Mouse (Mus musculus): Measurements from ENCODE around the gene Nfkbiz. TPM values are rescaled to one million over a fixed set of nuclear protein-coding genes. Genes with fewer than 3 reads are reported as not detected.

Gene Nfkbiz
- polyA plus RNA-seq, 1 experiment from 2014 or later: 5.5 TPM

DNA sequence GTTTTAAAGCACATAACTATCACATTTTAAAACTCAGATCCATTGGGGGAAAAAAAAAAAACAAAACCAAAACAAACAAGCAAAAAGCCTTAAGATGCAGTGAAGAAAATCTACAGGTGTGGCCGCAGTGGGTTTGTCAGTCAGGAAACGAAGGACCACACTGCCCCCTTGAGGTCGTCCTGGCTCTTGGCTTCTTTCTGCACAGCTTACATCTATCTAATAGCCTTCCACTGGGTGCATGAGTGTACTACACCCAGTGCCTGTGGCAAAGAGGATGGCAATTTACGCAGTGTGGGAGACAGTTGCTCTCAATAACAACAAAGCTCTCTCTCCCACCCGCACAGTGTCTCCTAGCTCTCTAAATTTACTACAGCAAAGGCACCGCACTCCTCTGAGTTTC is 19.8 kb upstream of the Nfkbiz start:
- H3K36me3 ChIP-seq (ENCODE audit: control insufficient read depth, insufficient read depth, low read length): no peaks in the 10 kb centered on the region
- no peak overlapping the region for H3K27ac ChIP-seq (replicated peaks; ENCODE audit: low read depth, low read length)
- H3K27me3 ChIP-seq (replicated peaks; ENCODE audit: control insufficient read depth, insufficient read depth, low read length): no peaks in the 10 kb centered on the region
- no peaks in the 10 kb centered on the region for H3K9me3 ChIP-seq (ENCODE audit: control insufficient read depth, low read length)
- WGBS: 64% methylated on average over 6 of the region's 6 CpGs
- DNase-seq (ENCODE audit: low spot score) (peak; percentile 56), ATAC-seq (ENCODE audit: low read depth) (0 out of 2 replicates have a peak, but pooled peaks have one; percentile 30)
- H3K4me2 ChIP-seq (ENCODE audit: low read depth, low read length): no peak overlapping the region
- H3K4me3 ChIP-seq (ENCODE audit: low read depth, low read length): no peak overlapping the region
- no peaks in the 10 kb centered on the region for H3K4me1 ChIP-seq (ENCODE audit: control insufficient read depth, insufficient read depth, low read length)
- H3K9ac ChIP-seq (ENCODE audit: low read depth, low read length): no peak overlapping the region

GRCm38 (mm10) chr16:55852943-55853727 is 14.4 kb upstream of the Nfkbiz start:
- 55% methylated on average over 19 of the region's 19 CpGs for WGBS
- Histone ChIP-seq H3K4me3 (ENCODE audit: low read depth, low read length) (no peak overlapping the region), H3K4me2 (ENCODE audit: low read depth, low read length) (no peak overlapping the region), H3K36me3 (ENCODE audit: control insufficient read depth, insufficient read depth, low read length) (no peaks in the 10 kb centered on the region), H3K27me3 (replicated peaks; ENCODE audit: control insufficient read depth, insufficient read depth, low read length) (no peaks in the 10 kb centered on the region), H3K9me3 (ENCODE audit: control insufficient read depth, low read length) (no peaks in the 10 kb centered on the region), H3K9ac (ENCODE audit: low read depth, low read length) (no peak overlapping the region), H3K4me1 (ENCODE audit: control insufficient read depth, insufficient read depth, low read length) (no peaks in the 10 kb centered on the region), H3K27ac (replicated peaks; ENCODE audit: low read depth, low read length) (no peak overlapping the region)
- ATAC-seq (ENCODE audit: low read depth) (peak; percentile 65), DNase-seq (ENCODE audit: low spot score) (peak; percentile 93)

DNA sequence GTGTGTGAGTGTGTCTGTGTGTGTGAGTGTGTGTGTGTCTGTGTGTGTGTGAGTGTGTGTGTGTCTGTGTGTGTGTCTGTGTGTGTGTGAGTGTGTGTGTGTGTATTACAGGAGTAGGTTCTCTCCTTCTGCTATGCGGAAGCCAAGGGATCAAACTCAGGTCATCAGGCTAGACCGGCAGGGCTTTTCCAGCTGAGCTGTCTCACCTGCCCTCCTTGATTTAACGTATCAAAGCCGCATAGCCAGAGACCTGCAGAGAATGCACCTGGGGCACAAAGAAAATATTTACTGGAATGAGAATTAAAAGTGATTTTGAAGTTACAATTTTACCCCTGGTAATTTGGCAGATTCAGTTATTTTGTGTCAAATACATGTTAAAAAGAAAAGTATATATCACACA is 13.8 kb upstream of the Nfkbiz start:
- Histone ChIP-seq H3K4me3 (ENCODE audit: low read depth, low read length) (no peak overlapping the region), H3K4me2 (ENCODE audit: low read depth, low read length) (no peak overlapping the region), H3K27me3 (replicated peaks; ENCODE audit: control insufficient read depth, insufficient read depth, low read length) (no peaks in the 10 kb centered on the region), H3K9ac (ENCODE audit: low read depth, low read length) (no peak overlapping the region), H3K4me1 (ENCODE audit: control insufficient read depth, insufficient read depth, low read length) (no peaks in the 10 kb centered on the region), H3K27ac (replicated peaks; ENCODE audit: low read depth, low read length) (no peak overlapping the region), H3K9me3 (ENCODE audit: control insufficient read depth, low read length) (no peaks in the 10 kb centered on the region), H3K36me3 (ENCODE audit: control insufficient read depth, insufficient read depth, low read length) (no peaks in the 10 kb centered on the region)
- DNase-seq (ENCODE audit: low spot score): peak; percentile 10
- 15% methylated on average over 3 of the region's 4 CpGs for WGBS
- ATAC-seq (ENCODE audit: low read depth): no peak; the same call in 1 of the 2 replicates

DNA sequence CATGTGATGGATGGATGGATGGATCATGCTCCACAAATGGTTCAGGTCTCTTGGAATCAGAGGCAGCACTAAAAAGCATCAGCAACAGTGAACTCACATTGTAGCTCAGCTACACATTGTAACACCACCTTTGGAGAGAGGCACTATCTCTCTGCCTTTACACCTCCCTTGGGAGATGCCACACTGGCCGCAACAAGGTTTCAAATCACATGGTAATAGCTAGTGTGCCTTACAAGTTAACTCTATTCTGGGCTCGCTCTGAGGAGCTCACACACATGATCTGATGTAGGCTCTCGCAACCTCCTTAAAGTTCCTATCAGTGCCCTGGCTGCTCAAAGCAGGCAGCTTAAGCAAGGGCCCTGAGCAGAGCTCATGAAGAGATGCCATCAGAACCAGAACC is 11.8 kb upstream of the Nfkbiz start:
- no peaks in the 10 kb centered on the region for H3K9me3 ChIP-seq (ENCODE audit: control insufficient read depth, low read length)
- no peak for ATAC-seq (ENCODE audit: low read depth)
- no peaks in the 10 kb centered on the region for H3K36me3 ChIP-seq (ENCODE audit: control insufficient read depth, insufficient read depth, low read length)
- no peak overlapping the region for H3K4me3 ChIP-seq (ENCODE audit: low read depth, low read length)
- H3K27ac ChIP-seq (replicated peaks; ENCODE audit: low read depth, low read length): no peak overlapping the region
- no peak overlapping the region for H3K9ac ChIP-seq (ENCODE audit: low read depth, low read length)
- H3K27me3 ChIP-seq (replicated peaks; ENCODE audit: control insufficient read depth, insufficient read depth, low read length): no peaks in the 10 kb centered on the region
- H3K4me1 ChIP-seq (ENCODE audit: control insufficient read depth, insufficient read depth, low read length): no peaks in the 10 kb centered on the region
- peak; percentile 6 for DNase-seq (ENCODE audit: low spot score)
- 83% methylated on average over 3 of the region's 3 CpGs for WGBS
- no peak overlapping the region for H3K4me2 ChIP-seq (ENCODE audit: low read depth, low read length)

DNA sequence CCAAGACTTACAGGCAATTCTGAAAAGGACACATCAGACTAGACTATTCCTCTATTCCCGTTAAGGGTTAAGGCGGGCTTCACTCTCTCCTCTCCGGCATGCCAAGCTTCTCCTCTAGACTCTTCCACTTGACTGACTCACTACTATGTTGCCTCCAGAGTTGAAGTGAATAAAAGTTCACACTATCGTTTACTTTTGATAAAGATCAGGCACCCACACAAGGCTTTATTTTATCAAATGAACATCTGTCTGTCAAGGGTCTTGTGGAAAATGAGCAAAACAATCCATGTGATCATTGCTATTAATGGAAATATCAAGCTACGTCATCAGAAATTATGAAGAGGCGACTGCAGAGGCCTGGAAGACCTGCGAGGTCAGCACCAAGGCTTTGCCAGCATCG is 9.0 kb upstream of the Nfkbiz start:
- H3K9ac ChIP-seq (ENCODE audit: low read depth, low read length): no peak overlapping the region
- no peak overlapping the region for H3K4me2 ChIP-seq (ENCODE audit: low read depth, low read length)
- H3K9me3 ChIP-seq (ENCODE audit: control insufficient read depth, low read length): 0 out of 2 replicates have a peak, but pooled peaks cover 7% of the 10 kb centered on the region
- DNase-seq (ENCODE audit: low spot score) (no peak), ATAC-seq (ENCODE audit: low read depth) (no peak)
- no peak overlapping the region for H3K27ac ChIP-seq (replicated peaks; ENCODE audit: low read depth, low read length)
- H3K4me1 ChIP-seq (ENCODE audit: control insufficient read depth, insufficient read depth, low read length): no peaks in the 10 kb centered on the region
- peaks cover 10% of the 10 kb centered on the region for H3K36me3 ChIP-seq (ENCODE audit: control insufficient read depth, insufficient read depth, low read length)
- no peak overlapping the region for H3K4me3 ChIP-seq (ENCODE audit: low read depth, low read length)
- no peaks in the 10 kb centered on the region for H3K27me3 ChIP-seq (replicated peaks; ENCODE audit: control insufficient read depth, insufficient read depth, low read length)
- 79% methylated on average over 8 of the region's 8 CpGs for WGBS

GRCm38 (mm10) chr16:55844847-55845246 is 6.1 kb upstream of the Nfkbiz start:
- Histone ChIP-seq H3K4me3 (ENCODE audit: low read depth, low read length) (no peak overlapping the region), H3K4me2 (ENCODE audit: low read depth, low read length) (no peak overlapping the region), H3K9ac (ENCODE audit: low read depth, low read length) (no peak overlapping the region), H3K36me3 (ENCODE audit: control insufficient read depth, insufficient read depth, low read length) (peaks cover 10% of the 10 kb centered on the region), H3K4me1 (ENCODE audit: control insufficient read depth, insufficient read depth, low read length) (no peaks in the 10 kb centered on the region), H3K27ac (replicated peaks; ENCODE audit: low read depth, low read length) (no peak overlapping the region), H3K27me3 (replicated peaks; ENCODE audit: control insufficient read depth, insufficient read depth, low read length) (no peaks in the 10 kb centered on the region), H3K9me3 (ENCODE audit: control insufficient read depth, low read length) (0 out of 2 replicates have a peak, but pooled peaks cover 7% of the 10 kb centered on the region)
- no peak for DNase-seq (ENCODE audit: low spot score)
- 93% methylated on average over 3 of the region's 3 CpGs for WGBS
- no peak for ATAC-seq (ENCODE audit: low read depth)

DNA sequence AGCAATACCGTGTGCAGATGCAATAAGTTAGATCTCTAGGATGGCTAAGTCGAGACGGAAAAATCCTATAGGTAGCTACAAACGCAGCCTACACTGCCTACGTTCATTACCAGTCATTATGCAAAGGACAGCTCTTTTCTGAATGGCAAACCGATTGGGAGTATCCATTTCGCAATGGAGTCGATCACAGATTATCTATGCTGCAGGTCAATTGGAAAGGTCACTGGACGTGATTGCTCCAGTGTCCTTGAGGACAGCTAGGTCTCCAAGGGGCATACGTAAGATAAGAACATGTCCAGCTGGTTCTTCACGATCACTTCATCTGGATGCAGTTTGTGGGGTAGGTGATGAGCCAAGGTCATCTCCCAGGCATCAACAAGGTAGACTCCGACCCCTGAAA is 5.2 kb upstream of the Nfkbiz start:
- H3K9ac ChIP-seq (ENCODE audit: low read depth, low read length): no peak overlapping the region
- H3K27ac ChIP-seq (replicated peaks; ENCODE audit: low read depth, low read length): no peak overlapping the region
- peaks cover 10% of the 10 kb centered on the region for H3K36me3 ChIP-seq (ENCODE audit: control insufficient read depth, insufficient read depth, low read length)
- no peaks in the 10 kb centered on the region for H3K4me1 ChIP-seq (ENCODE audit: control insufficient read depth, insufficient read depth, low read length)
- 92% methylated on average over 12 of the region's 12 CpGs for WGBS
- DNase-seq (ENCODE audit: low spot score) (no peak), ATAC-seq (ENCODE audit: low read depth) (no peak)
- no peak overlapping the region for H3K4me2 ChIP-seq (ENCODE audit: low read depth, low read length)
- H3K9me3 ChIP-seq (ENCODE audit: control insufficient read depth, low read length): 0 out of 2 replicates have a peak, but pooled peaks cover 7% of the 10 kb centered on the region
- no peak overlapping the region for H3K4me3 ChIP-seq (ENCODE audit: low read depth, low read length)
- no peaks in the 10 kb centered on the region for H3K27me3 ChIP-seq (replicated peaks; ENCODE audit: control insufficient read depth, insufficient read depth, low read length)

DNA sequence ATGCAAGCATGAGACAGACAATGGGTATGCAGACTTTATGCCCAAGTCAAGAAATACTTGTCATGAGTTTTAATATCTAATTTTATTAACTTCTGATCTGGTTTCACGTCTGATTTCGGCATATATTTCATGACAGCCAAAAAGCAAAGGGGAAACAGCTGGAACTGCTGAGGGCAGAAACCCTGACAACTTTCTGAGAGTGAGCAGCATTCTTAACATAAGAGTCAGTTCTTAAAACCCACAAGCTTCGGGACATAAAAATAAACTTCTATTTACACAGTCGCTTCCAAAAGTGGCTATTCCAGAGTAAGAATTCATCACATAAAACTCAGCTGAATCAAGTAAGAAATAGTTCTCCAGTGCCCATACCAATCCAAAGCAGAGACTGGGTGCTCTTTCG is 4.4 kb upstream of the Nfkbiz start:
- H3K36me3 ChIP-seq (ENCODE audit: control insufficient read depth, insufficient read depth, low read length): peaks cover 10% of the 10 kb centered on the region
- WGBS: 74% methylated on average over 5 of the region's 5 CpGs
- H3K4me1 ChIP-seq (ENCODE audit: control insufficient read depth, insufficient read depth, low read length): no peaks in the 10 kb centered on the region
- no peaks in the 10 kb centered on the region for H3K27me3 ChIP-seq (replicated peaks; ENCODE audit: control insufficient read depth, insufficient read depth, low read length)
- 0 out of 2 replicates have a peak, but pooled peaks cover 7% of the 10 kb centered on the region for H3K9me3 ChIP-seq (ENCODE audit: control insufficient read depth, low read length)
- ATAC-seq (ENCODE audit: low read depth): no peak
- no peak for DNase-seq (ENCODE audit: low spot score)
- H3K27ac ChIP-seq (replicated peaks; ENCODE audit: low read depth, low read length): no peak overlapping the region
- H3K4me3 ChIP-seq (ENCODE audit: low read depth, low read length): no peak overlapping the region
- H3K4me2 ChIP-seq (ENCODE audit: low read depth, low read length): no peak overlapping the region
- no peak overlapping the region for H3K9ac ChIP-seq (ENCODE audit: low read depth, low read length)

- no peak for ATAC-seq (ENCODE audit: low read depth)
- H3K9me3 ChIP-seq (ENCODE audit: control insufficient read depth, low read length): 0 out of 2 replicates have a peak, but pooled peaks cover 7% of the 10 kb centered on the region
- H3K4me2 ChIP-seq (ENCODE audit: low read depth, low read length): no peak overlapping the region
- H3K27me3 ChIP-seq (replicated peaks; ENCODE audit: control insufficient read depth, insufficient read depth, low read length): no peaks in the 10 kb centered on the region
- H3K36me3 ChIP-seq (ENCODE audit: control insufficient read depth, insufficient read depth, low read length): peaks cover 10% of the 10 kb centered on the region
- 88% methylated on average over 6 of the region's 6 CpGs for WGBS
- DNase-seq (ENCODE audit: low spot score): no peak
- H3K27ac ChIP-seq (replicated peaks; ENCODE audit: low read depth, low read length): no peak overlapping the region
- H3K4me3 ChIP-seq (ENCODE audit: low read depth, low read length): no peak overlapping the region
- H3K4me1 ChIP-seq (ENCODE audit: control insufficient read depth, insufficient read depth, low read length): no peaks in the 10 kb centered on the region
- H3K9ac ChIP-seq (ENCODE audit: low read depth, low read length): no peak overlapping the region
These were observed 2.8 kb upstream of the Nfkbiz start for GRCm38 (mm10) chr16:55841506-55841905.
